Mouse (Mus musculus): ENCODE data around the gene Olfr1502.
"Not testable (repeated sequence)": the region's sequence is repeated elsewhere in the genome, so short reads cannot be mapped to it uniquely, and the experiment has no call there.

Olfr1502 gene

GRCm38 (mm10) chr19:13861495-13861894, at the start of gene Olfr1502:
TSS of gene Olfr1502 (plus strand) at chr19:13861795.
- no peak for DNase-seq (ENCODE audit: low read depth, low spot score)

GRCm38 (mm10) chr19:13812823-13813222, 48.8 kb upstream of the Olfr1502 start:
- no peak for DNase-seq (ENCODE audit: low read depth, low spot score)

DNA sequence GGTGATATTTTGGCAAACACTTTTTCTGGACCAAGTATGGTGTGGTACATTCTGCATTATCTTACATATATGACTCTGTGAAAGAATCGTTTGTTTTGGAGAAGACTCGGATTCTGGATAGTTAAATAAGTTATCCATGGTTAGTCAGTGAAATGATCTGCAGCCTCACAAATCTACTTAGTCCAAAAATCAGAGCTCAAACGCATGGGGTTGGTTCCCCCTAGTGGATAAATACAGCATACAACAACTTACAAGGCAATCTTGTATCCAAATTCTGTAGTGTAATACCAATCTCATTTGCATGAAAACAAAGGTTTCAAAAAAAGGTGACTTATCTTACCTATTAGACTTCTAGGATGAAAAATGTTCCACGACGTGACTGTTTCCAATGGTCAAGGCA, 42.8 kb upstream of the Olfr1502 start:
- DNase-seq (ENCODE audit: low read depth, low spot score) = peak; percentile 26

- no peak for DNase-seq (ENCODE audit: low read depth, low spot score)
These were observed 42.2 kb upstream of the Olfr1502 start, which contains the start of gene Olfr1499 for GRCm38 (mm10) chr19:13819347-13819746. TSS of gene Olfr1499 (minus strand) at chr19:13819447.

DNA sequence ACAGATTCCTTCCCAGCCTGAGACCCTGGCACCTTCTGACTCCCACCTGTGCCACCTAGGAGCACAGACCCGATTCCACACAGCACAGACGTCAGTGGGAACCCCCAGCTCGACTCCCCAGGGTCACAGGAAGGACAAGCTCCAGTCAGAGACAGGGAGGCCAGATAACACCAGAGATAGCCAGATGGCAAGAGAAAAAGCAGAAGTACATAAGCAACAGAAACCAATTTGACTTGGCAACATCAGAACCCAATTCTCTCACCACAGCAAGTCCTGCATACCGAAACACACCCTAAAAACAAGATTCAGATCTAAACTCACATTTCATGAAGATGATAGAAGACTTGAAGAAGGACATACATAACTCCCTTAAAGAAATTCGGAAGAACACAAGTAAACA, 40.7 kb upstream of the Olfr1502 start:
- DNase-seq (ENCODE audit: low read depth, low spot score) = no peak

GRCm38 (mm10) chr19:13828447-13828846, 33.1 kb upstream of the Olfr1502 start:
- no peak for DNase-seq (ENCODE audit: low read depth, low spot score)

DNA sequence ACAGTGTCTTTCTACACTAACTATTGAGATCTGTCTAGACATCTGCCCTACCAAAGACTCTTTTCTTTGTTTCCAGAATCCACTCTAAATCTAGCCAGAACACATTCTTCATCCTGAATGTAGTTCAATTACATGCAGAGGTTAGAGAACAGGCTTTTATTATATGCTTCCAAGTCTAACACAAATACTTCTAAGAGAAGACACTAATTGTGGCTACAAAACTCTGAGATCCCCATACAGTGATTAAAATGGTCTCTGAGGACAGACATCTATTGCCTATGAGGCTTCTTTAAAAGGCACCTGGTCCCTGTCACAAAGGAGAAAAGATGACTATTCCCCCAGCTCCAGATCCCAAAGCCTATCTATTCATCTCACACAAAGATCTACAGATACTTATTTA, 31.2 kb upstream of the Olfr1502 start, which contains the start of gene Olfr1500:
Olfr1500 (minus strand) TSS at position 101 of the 400 bp plus-strand sequence.
- DNase-seq (ENCODE audit: low read depth, low spot score) = no peak

DNA sequence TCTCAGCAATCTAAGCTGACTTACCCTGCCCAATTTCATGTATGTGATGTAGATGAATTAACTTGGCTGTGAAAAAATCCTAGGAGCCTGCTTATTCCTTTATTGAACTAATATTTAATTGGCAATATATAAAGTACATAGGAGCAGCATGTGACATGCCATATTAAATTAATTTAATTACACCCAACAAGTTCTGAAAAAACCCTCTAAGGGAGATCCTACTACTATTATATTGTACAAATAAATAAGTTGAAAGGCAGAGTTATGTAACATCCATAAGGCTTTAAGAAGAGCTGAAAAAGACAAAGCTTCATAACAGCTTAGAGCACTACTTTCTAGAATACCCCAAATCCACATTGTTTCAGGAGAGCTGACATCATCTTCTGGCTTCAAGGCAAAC, 11.0 kb upstream of the Olfr1502 start, which contains the start of gene Olfr1501:
Olfr1501 (minus strand) TSS at position 101 of the 400 bp plus-strand sequence.
- not testable (repeated sequence) for DNase-seq (ENCODE audit: low read depth, low spot score)

GRCm38 (mm10) chr19:13897828-13898227, 36.2 kb downstream of the Olfr1502 start, which contains the start of gene Olfr1504:
TSS of gene Olfr1504 (minus strand) at chr19:13897928.
- DNase-seq (ENCODE audit: low read depth, low spot score) = no peak
